Mouse (Mus musculus) liver, postnatal 0 days (tissue): ENCODE results near the gene Phactr3. TPM values are rescaled to one million over a fixed set of nuclear protein-coding genes. Genes with fewer than 3 reads are reported as not detected.

Experiments
- ATAC-seq: fragments of 200-750 bp; cut with Nextera tagmentation; 2 replicates; pipeline ENCODE4 v1.8.0; 2017; ENCODE audit warnings: mild to moderate bottlenecking, moderate library complexity
- DNase-seq: peaks from one replicate; pipeline ENCODE4 v3.0.0-alpha.2; 2016
- H3K27ac ChIP-seq: fragments of 300-500 bp; sonication (generic); 2 replicates; pipeline ENCODE4 v1.5.1; 2014; ENCODE audit warnings: antibody characterized with exemption, moderate library complexity, mild to moderate bottlenecking, low read depth
- H3K27me3 ChIP-seq: fragments of 300-500 bp; sonication (generic); 2 replicates; pipeline ENCODE4 v1.6.1; 2014; ENCODE audit warnings: low read length, control low read depth, mixed read lengths; ENCODE audit not compliant: insufficient read depth
- H3K36me3 ChIP-seq: fragments of 300-500 bp; sonication (generic); replicated peaks from 2 replicates; pipeline ENCODE4 v1.6.1; 2014; ENCODE audit warnings: mild to moderate bottlenecking, control low read depth, low read length, moderate library complexity, mixed read lengths; ENCODE audit not compliant: insufficient read depth
- H3K4me1 ChIP-seq: fragments of 300-500 bp; sonication (generic); 2 replicates; pipeline ENCODE4 v1.6.1; 2014; ENCODE audit warnings: antibody characterized with exemption, mild to moderate bottlenecking, control low read depth; ENCODE audit not compliant: insufficient read depth
- H3K4me2 ChIP-seq: fragments of 300-500 bp; sonication (generic); 2 replicates; pipeline ENCODE4 v1.6.1; 2014; ENCODE audit warnings: low read depth, mild to moderate bottlenecking, low read length, moderate library complexity, mixed read lengths
- H3K4me3 ChIP-seq: fragments of 300-500 bp; sonication (generic); 2 replicates; pipeline ENCODE4 v1.5.1; 2014; ENCODE audit warnings: low read depth, low read length
- H3K9ac ChIP-seq: fragments of 300-500 bp; sonication (generic); replicated peaks from 2 replicates; pipeline ENCODE4 v1.6.1; 2014; ENCODE audit warnings: mild to moderate bottlenecking, moderate library complexity
- H3K9me3 ChIP-seq: fragments of 300-500 bp; sonication (generic); 2 replicates; pipeline ENCODE4 v1.6.1; 2016; ENCODE audit warnings: mild to moderate bottlenecking, control low read depth, low read length, mixed read lengths
- CTCF ChIP-seq: sonication (generic); IDR thresholded peaks from 2 replicates; pipeline ENCODE4 v1.5.1; 2016; ENCODE audit warnings: antibody characterized with exemption, low read depth
- EP300 ChIP-seq: IDR thresholded peaks from 2 replicates; pipeline ENCODE4 v1.6.1; 2016; ENCODE audit warnings: antibody characterized with exemption, low read depth, mild to moderate bottlenecking
- WGBS: fragments of 180-500 bp; shearing (Covaris S2); extraction: QIAGEN DNeasy Blood & Tissue Kit; methylation state at CpG from one replicate; pipeline ENCODE4 v1.1.7; 2014; ENCODE audit not compliant: insufficient replicate concordance; 5-methylcytosine and 5-hydroxymethylcytosine counted together
- polyA plus RNA-seq: library from polyadenylated mRNA; unstranded; fragments of >200 nt; fragmentation: Nextera tagmentation; extraction: Ambion mirVana; gene quantifications from 2 replicates; pipeline ENCODE4 v1.2.1, GENCODE M21; 2015

The Phactr3 gene
- polyA plus RNA-seq, 1 experiment from 2014 or later = not detected

DNA sequence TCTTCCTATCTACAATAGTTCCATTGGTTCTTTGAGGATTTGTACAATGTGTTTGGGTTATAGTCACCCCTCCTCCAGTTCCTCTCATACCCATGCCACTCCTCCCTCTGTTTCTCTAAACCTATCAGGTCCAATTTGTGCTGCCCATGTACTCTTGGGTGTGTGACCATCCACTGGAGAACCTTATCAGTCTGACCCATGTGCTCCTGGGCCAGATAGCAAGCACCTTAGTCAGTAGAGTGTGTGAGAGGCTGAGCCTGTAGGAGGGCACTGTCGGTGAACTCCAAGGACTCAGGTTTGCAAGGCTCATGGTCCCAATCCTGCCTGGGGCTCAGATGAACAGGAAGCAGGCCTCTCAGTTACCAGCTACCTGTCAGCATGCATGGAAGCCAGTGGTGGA lies 78.8 kb downstream of the Phactr3 start:
- peak; percentile 92 for ATAC-seq
- peak; percentile 28 for DNase-seq
- no peaks in the 10 kb centered on the region for H3K36me3 ChIP-seq
- 48% methylated on average over 1 of the region's 1 CpGs for whole genome bisulfite sequencing
- H3K4me3 ChIP-seq = no peak overlapping the region
- H3K27me3 ChIP-seq = no peaks in the 10 kb centered on the region
- H3K4me1 ChIP-seq = no peaks in the 10 kb centered on the region
- H3K4me2 ChIP-seq = no peak overlapping the region
- no peaks in the 10 kb centered on the region for H3K9me3 ChIP-seq
- H3K27ac ChIP-seq = no peak overlapping the region
- TF ChIP-seq CTCF = no peak
- TF ChIP-seq EP300 = peak; percentile 72
- no peak overlapping the region for H3K9ac ChIP-seq

DNA sequence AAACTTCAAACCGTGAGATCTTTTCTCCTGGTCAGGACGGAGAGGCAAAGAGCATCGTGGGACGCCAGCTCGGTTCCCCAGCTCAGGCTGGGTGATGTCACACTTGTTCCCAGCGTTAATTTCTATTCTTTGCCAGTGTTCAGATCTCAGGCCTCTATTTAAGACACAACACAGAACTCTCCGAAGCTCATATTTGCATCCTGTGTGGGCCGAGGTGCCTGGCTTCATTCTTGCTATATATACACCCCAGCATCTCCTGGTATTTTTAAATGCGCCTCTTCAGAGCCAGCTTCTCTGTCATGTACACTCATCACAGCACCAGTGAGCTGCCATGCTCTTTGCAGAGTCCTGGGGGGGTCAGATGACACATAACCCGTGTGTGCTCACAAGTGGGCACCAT lies 85.7 kb downstream of the Phactr3 start:
- Histone ChIP-seq H3K9me3 (no peaks in the 10 kb centered on the region), H3K36me3 (no peaks in the 10 kb centered on the region), H3K9ac (no peak overlapping the region), H3K4me2 (no peak overlapping the region), H3K4me3 (no peak overlapping the region), H3K27ac (no peak overlapping the region), H3K4me1 (no peaks in the 10 kb centered on the region), H3K27me3 (no peaks in the 10 kb centered on the region)
- ATAC-seq = no peak
- DNase-seq = no peak
- TF ChIP-seq CTCF (no peak), EP300 (no peak)
- WGBS = 77% methylated on average over 10 of the region's 10 CpGs

DNA sequence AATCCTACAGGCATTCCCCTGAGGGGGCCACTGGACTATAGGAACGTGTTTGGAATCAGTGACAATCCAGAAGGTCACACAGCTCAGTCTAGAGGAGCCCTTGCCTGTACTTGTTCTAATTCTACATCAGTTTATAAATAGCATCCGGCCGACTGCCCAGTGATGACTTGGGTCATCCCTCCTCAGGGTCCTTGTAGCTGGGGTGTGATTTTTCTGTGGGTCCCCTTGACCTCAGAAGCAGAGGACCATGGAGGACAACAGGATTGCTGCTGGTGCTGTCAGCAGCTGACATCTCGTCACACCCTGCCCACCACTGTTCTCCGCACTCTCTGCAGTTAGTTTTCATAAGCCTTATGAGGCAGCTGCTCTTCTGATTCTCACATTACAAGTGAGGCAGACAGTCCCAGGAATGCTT lies 89.4 kb downstream of the Phactr3 start:
- no peaks in the 10 kb centered on the region for H3K9me3 ChIP-seq
- no peak for ATAC-seq
- TF ChIP-seq EP300 = no peak
- no peak for TF ChIP-seq CTCF

DNA sequence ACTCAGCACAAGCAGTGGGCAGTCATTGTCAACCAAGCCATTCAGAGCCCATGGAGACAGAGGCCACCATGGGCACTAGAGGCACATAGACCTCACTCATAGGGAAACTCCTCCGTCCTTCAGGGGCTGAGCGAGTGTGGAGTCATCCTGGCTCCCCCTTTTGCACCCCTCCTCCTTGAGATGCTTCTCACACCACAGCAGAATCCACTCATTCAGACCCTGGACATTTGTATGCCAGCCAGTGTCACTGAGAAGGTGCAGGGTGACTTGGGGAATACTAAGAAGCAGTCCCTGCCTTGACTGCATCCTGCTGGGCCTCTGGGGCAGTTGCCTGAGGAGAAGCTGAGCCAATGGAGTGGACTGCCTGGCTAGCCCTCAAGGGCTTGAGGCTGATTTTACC lies 95.1 kb downstream of the Phactr3 start:
- TF ChIP-seq EP300 (no peak), CTCF (no peak)
- no peak for ATAC-seq
- Histone ChIP-seq H3K9ac (no peak overlapping the region), H3K4me3 (no peak overlapping the region), H3K27me3 (no peaks in the 10 kb centered on the region), H3K9me3 (no peaks in the 10 kb centered on the region), H3K27ac (no peak overlapping the region), H3K36me3 (no peaks in the 10 kb centered on the region), H3K4me2 (no peak overlapping the region), H3K4me1 (no peaks in the 10 kb centered on the region)
- DNase-seq = no peak
- WGBS = 66% methylated on average over 2 of the region's 2 CpGs

More for the DNA sequence above, 89.4 kb downstream of the Phactr3 start:
- H3K27ac ChIP-seq = no peak overlapping the region
- H3K4me3 ChIP-seq = no peak overlapping the region
- no peak for DNase-seq
- whole genome bisulfite sequencing = 66% methylated on average over 5 of the region's 5 CpGs
- no peak overlapping the region for H3K4me2 ChIP-seq
- H3K27me3 ChIP-seq = no peaks in the 10 kb centered on the region
- no peak overlapping the region for H3K9ac ChIP-seq
- no peaks in the 10 kb centered on the region for H3K4me1 ChIP-seq
- no peaks in the 10 kb centered on the region for H3K36me3 ChIP-seq

DNA sequence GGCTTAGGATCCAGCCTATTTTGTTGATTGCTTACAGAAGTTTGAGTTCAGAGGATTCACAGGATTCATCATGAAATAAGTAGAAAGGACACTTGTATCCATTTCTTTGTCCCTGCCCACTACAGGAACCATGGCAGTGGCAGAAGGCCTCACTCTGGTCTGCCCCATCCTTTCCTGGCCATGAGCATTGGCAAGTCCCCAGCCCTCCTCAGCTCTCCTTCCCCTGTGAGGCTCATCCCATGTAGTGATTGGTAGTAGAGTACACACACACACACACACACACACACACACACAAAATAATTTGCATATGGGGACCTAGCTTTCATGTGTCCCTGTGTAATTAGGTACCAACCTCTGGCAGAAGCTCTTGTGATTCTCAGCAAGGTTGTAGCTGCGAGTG lies 95.8 kb downstream of the Phactr3 start:
- Histone ChIP-seq H3K9me3 (no peaks in the 10 kb centered on the region), H3K27me3 (no peaks in the 10 kb centered on the region), H3K9ac (no peak overlapping the region), H3K27ac (no peak overlapping the region), H3K4me1 (no peaks in the 10 kb centered on the region), H3K4me3 (no peak overlapping the region), H3K36me3 (no peaks in the 10 kb centered on the region), H3K4me2 (no peak overlapping the region)
- 73% methylated on average over 1 of the region's 1 CpGs for WGBS
- ATAC-seq (no peak), DNase-seq (no peak)
- TF ChIP-seq EP300 (no peak), CTCF (no peak)

DNA sequence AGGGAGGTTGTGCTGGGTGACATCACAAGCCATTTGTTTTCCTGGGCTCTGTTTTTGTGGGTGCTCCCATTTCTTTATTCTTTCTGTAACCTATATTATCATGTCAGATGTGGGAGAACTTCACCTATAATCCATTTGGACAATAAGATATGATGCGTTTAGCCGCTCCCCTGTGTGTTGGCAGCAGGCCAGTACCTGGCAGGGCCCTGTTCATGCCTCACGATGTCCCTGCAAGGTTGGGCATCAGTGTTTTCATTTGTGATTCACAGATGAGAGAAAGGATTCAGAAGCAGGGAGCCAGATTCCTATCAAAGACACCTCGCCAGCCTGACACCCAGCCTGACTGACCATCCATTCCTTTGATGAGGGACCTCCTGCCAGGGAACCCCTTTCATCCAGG lies 99.7 kb downstream of the Phactr3 start:
- Histone ChIP-seq H3K4me1 (no peaks in the 10 kb centered on the region), H3K36me3 (no peaks in the 10 kb centered on the region), H3K4me3 (no peak overlapping the region), H3K9me3 (no peaks in the 10 kb centered on the region), H3K27me3 (no peaks in the 10 kb centered on the region), H3K9ac (no peak overlapping the region), H3K4me2 (no peak overlapping the region), H3K27ac (no peak overlapping the region)
- TF ChIP-seq EP300 = no peak
- TF ChIP-seq CTCF = no peak
- 59% methylated on average over 4 of the region's 4 CpGs for WGBS
- no peak for DNase-seq
- no peak for ATAC-seq

DNA sequence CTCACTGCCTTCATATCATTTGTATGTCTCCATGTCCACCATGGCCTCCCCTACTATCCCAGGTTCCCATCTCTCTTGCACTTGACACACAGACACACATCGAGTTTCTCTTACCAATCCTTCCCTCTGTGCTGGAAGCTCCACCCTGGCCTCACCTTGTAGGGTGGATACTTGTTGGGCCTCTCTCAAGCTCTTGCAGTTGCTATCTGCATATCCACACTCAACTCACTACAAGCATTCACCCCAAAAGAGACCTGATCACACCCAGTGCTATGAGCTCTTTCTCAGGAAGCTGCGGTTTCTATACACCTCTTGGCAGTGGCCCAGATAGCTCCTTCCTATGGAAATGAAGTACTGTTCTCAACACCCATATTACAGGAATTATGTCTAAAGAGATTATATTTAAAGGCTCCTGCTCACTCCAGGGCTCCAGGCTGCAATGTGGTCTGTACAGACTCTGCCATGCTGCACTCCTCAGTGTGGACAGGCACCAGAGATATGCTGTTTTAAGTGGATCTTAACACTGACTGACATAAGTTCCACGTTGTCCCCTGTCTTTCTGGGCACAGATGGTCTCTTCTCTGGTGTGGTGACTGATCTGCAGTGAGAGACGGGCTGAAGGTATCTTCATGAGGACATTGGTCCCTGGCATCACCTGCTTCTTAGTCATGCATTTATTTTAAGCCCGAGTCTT lies 100.8 kb downstream of the Phactr3 start:
- WGBS = 59% methylated on average over 5 of the region's 5 CpGs
- no peaks in the 10 kb centered on the region for H3K36me3 ChIP-seq
- H3K4me1 ChIP-seq = no peaks in the 10 kb centered on the region
- no peak overlapping the region for H3K27ac ChIP-seq
- no peaks in the 10 kb centered on the region for H3K9me3 ChIP-seq
- no peak for DNase-seq
- no peaks in the 10 kb centered on the region for H3K27me3 ChIP-seq
- no peak overlapping the region for H3K9ac ChIP-seq
- no peak overlapping the region for H3K4me2 ChIP-seq
- H3K4me3 ChIP-seq = no peak overlapping the region
- ATAC-seq = no peak
- TF ChIP-seq EP300 = no peak
